Mouse (Mus musculus): ENCODE data around the gene AC109138.7. TPM values are rescaled to one million over a fixed set of nuclear protein-coding genes. Genes with fewer than 3 reads are reported as not detected.

The AC109138.7 gene
- polyA plus RNA-seq (2014; fragmentation: Illumina TruSeq; extraction: RNeasy Lipid Tissue Mini Kit (QIAGEN cat#74804); ENCODE audit: low read depth, low replicate concordance) = not detected

GRCm38 (mm10) chr19:4214071-4214770, at the start of gene AC109138.7, which contains the start of gene Clcf1:
Gene AC109138.7 (plus strand): TSS chr19:4214357.
Gene Clcf1 (plus strand): TSS chr19:4214238.

GRCm38 (mm10) chr19:4175368-4175947, 38.7 kb upstream of the AC109138.7 start, which contains the start of gene Carns1:
Gene Carns1 (minus strand): TSS chr19:4175479.

GRCm38 (mm10) chr19:4190831-4191334, 23.3 kb upstream of the AC109138.7 start, which contains the start of gene Tbc1d10c:
Gene Tbc1d10c (minus strand): TSS chr19:4191284.

GRCm38 (mm10) chr19:4191528-4192250, 22.5 kb upstream of the AC109138.7 start, which contains the start of gene Ppp1ca:
Gene Ppp1ca (plus strand): TSS chr19:4192065.

GRCm38 (mm10) chr19:4201291-4201909, 12.8 kb upstream of the AC109138.7 start, which contains the start of gene Rad9a:
Gene Rad9a (minus strand): TSS chr19:4201662.

GRCm38 (mm10) chr19:4231253-4232185, 17.4 kb downstream of the AC109138.7 start, which contains the start of gene Pold4:
Gene Pold4 (plus strand): TSS chr19:4231899.

GRCm38 (mm10) chr19:4268566-4269361, 54.6 kb downstream of the AC109138.7 start, which contains the start of gene Ssh3:
Gene Ssh3 (minus strand): TSS chr19:4269180.

Other genes starting within 250 kb of the AC109138.7 start
- gene Aldh3b2, start 242.0 kb upstream of the AC109138.7 start, polyA plus RNA-seq (2014; fragmentation: Illumina TruSeq; extraction: RNeasy Lipid Tissue Mini Kit (QIAGEN cat#74804); ENCODE audit: low read depth, low replicate concordance) = not detected
- gene Acy3, start 227.8 kb upstream of the AC109138.7 start, polyA plus RNA-seq (2014; fragmentation: Illumina TruSeq; extraction: RNeasy Lipid Tissue Mini Kit (QIAGEN cat#74804); ENCODE audit: low read depth, low replicate concordance) = 47.4 TPM
- gene Tbx10, start 221.6 kb upstream of the AC109138.7 start, polyA plus RNA-seq (2014; fragmentation: Illumina TruSeq; extraction: RNeasy Lipid Tissue Mini Kit (QIAGEN cat#74804); ENCODE audit: low read depth, low replicate concordance) = not detected
- 0.65 TPM for gene Nudt8, start 213.8 kb upstream of the AC109138.7 start, polyA plus RNA-seq (2014; fragmentation: Illumina TruSeq; extraction: RNeasy Lipid Tissue Mini Kit (QIAGEN cat#74804); ENCODE audit: low read depth, low replicate concordance)
- not detected for gene Gm49405, start 213.7 kb upstream of the AC109138.7 start, polyA plus RNA-seq (2014; fragmentation: Illumina TruSeq; extraction: RNeasy Lipid Tissue Mini Kit (QIAGEN cat#74804); ENCODE audit: low read depth, low replicate concordance)
- not detected for gene Doc2g, start 211.0 kb upstream of the AC109138.7 start, polyA plus RNA-seq (2014; fragmentation: Illumina TruSeq; extraction: RNeasy Lipid Tissue Mini Kit (QIAGEN cat#74804); ENCODE audit: low read depth, low replicate concordance)
- gene Ndufv1, start 201.6 kb upstream of the AC109138.7 start, polyA plus RNA-seq (2014; fragmentation: Illumina TruSeq; extraction: RNeasy Lipid Tissue Mini Kit (QIAGEN cat#74804); ENCODE audit: low read depth, low replicate concordance) = 9.9 TPM
- 14.6 TPM for gene Gstp1, start 176.4 kb upstream of the AC109138.7 start, polyA plus RNA-seq (2014; fragmentation: Illumina TruSeq; extraction: RNeasy Lipid Tissue Mini Kit (QIAGEN cat#74804); ENCODE audit: low read depth, low replicate concordance)
- gene Gstp2, start 168.3 kb upstream of the AC109138.7 start, polyA plus RNA-seq (2014; fragmentation: Illumina TruSeq; extraction: RNeasy Lipid Tissue Mini Kit (QIAGEN cat#74804); ENCODE audit: low read depth, low replicate concordance) = 10.1 TPM
- gene Gstp3, start 154.8 kb upstream of the AC109138.7 start, polyA plus RNA-seq (2014; fragmentation: Illumina TruSeq; extraction: RNeasy Lipid Tissue Mini Kit (QIAGEN cat#74804); ENCODE audit: low read depth, low replicate concordance) = not detected
- gene Cabp2, start 132.8 kb upstream of the AC109138.7 start, polyA plus RNA-seq (2014; fragmentation: Illumina TruSeq; extraction: RNeasy Lipid Tissue Mini Kit (QIAGEN cat#74804); ENCODE audit: low read depth, low replicate concordance) = not detected
- gene Cdk2ap2, start 117.2 kb upstream of the AC109138.7 start, polyA plus RNA-seq (2014; fragmentation: Illumina TruSeq; extraction: RNeasy Lipid Tissue Mini Kit (QIAGEN cat#74804); ENCODE audit: low read depth, low replicate concordance) = 0.73 TPM
- gene Pitpnm1, start 114.4 kb upstream of the AC109138.7 start, polyA plus RNA-seq (2014; fragmentation: Illumina TruSeq; extraction: RNeasy Lipid Tissue Mini Kit (QIAGEN cat#74804); ENCODE audit: low read depth, low replicate concordance) = 0.20 TPM
- gene Aip, start 88.5 kb upstream of the AC109138.7 start, polyA plus RNA-seq (2014; fragmentation: Illumina TruSeq; extraction: RNeasy Lipid Tissue Mini Kit (QIAGEN cat#74804); ENCODE audit: low read depth, low replicate concordance) = 1.3 TPM
- gene Gpr152, start 74.6 kb upstream of the AC109138.7 start, polyA plus RNA-seq (2014; fragmentation: Illumina TruSeq; extraction: RNeasy Lipid Tissue Mini Kit (QIAGEN cat#74804); ENCODE audit: low read depth, low replicate concordance) = not detected
- not detected for gene Cabp4, start 70.3 kb upstream of the AC109138.7 start, polyA plus RNA-seq (2014; fragmentation: Illumina TruSeq; extraction: RNeasy Lipid Tissue Mini Kit (QIAGEN cat#74804); ENCODE audit: low read depth, low replicate concordance)
- gene Coro1b, start 65.7 kb upstream of the AC109138.7 start, polyA plus RNA-seq (2014; fragmentation: Illumina TruSeq; extraction: RNeasy Lipid Tissue Mini Kit (QIAGEN cat#74804); ENCODE audit: low read depth, low replicate concordance) = 9.0 TPM
- 2.3 TPM for gene Ptprcap, start 60.8 kb upstream of the AC109138.7 start, polyA plus RNA-seq (2014; fragmentation: Illumina TruSeq; extraction: RNeasy Lipid Tissue Mini Kit (QIAGEN cat#74804); ENCODE audit: low read depth, low replicate concordance)
- 2.2 TPM for gene Rps6kb2, start 51.0 kb upstream of the AC109138.7 start, polyA plus RNA-seq (2014; fragmentation: Illumina TruSeq; extraction: RNeasy Lipid Tissue Mini Kit (QIAGEN cat#74804); ENCODE audit: low read depth, low replicate concordance)
- gene Carns1, start 38.9 kb upstream of the AC109138.7 start, polyA plus RNA-seq (2014; fragmentation: Illumina TruSeq; extraction: RNeasy Lipid Tissue Mini Kit (QIAGEN cat#74804); ENCODE audit: low read depth, low replicate concordance) = 0.49 TPM
- not detected for gene Tbc1d10c, start 23.1 kb upstream of the AC109138.7 start, polyA plus RNA-seq (2014; fragmentation: Illumina TruSeq; extraction: RNeasy Lipid Tissue Mini Kit (QIAGEN cat#74804); ENCODE audit: low read depth, low replicate concordance)
- gene Ppp1ca, start 22.3 kb upstream of the AC109138.7 start, polyA plus RNA-seq (2014; fragmentation: Illumina TruSeq; extraction: RNeasy Lipid Tissue Mini Kit (QIAGEN cat#74804); ENCODE audit: low read depth, low replicate concordance) = 97.3 TPM
- 1.5 TPM for gene Rad9a, start 12.7 kb upstream of the AC109138.7 start, polyA plus RNA-seq (2014; fragmentation: Illumina TruSeq; extraction: RNeasy Lipid Tissue Mini Kit (QIAGEN cat#74804); ENCODE audit: low read depth, low replicate concordance)
- 0.16 TPM for gene Clcf1, start 119 bp upstream of the AC109138.7 start, polyA plus RNA-seq (2014; fragmentation: Illumina TruSeq; extraction: RNeasy Lipid Tissue Mini Kit (QIAGEN cat#74804); ENCODE audit: low read depth, low replicate concordance)
- gene Pold4, start 17.5 kb downstream of the AC109138.7 start, polyA plus RNA-seq (2014; fragmentation: Illumina TruSeq; extraction: RNeasy Lipid Tissue Mini Kit (QIAGEN cat#74804); ENCODE audit: low read depth, low replicate concordance) = not detected
- 1.7 TPM for gene Ssh3, start 54.8 kb downstream of the AC109138.7 start, polyA plus RNA-seq (2014; fragmentation: Illumina TruSeq; extraction: RNeasy Lipid Tissue Mini Kit (QIAGEN cat#74804); ENCODE audit: low read depth, low replicate concordance)
- not detected for gene Ankrd13d, start 68.8 kb downstream of the AC109138.7 start, polyA plus RNA-seq (2014; fragmentation: Illumina TruSeq; extraction: RNeasy Lipid Tissue Mini Kit (QIAGEN cat#74804); ENCODE audit: low read depth, low replicate concordance)
- gene Grk2, start 91.9 kb downstream of the AC109138.7 start, polyA plus RNA-seq (2014; fragmentation: Illumina TruSeq; extraction: RNeasy Lipid Tissue Mini Kit (QIAGEN cat#74804); ENCODE audit: low read depth, low replicate concordance) = 11.2 TPM
- gene Kdm2a, start 183.9 kb downstream of the AC109138.7 start, polyA plus RNA-seq (2014; fragmentation: Illumina TruSeq; extraction: RNeasy Lipid Tissue Mini Kit (QIAGEN cat#74804); ENCODE audit: low read depth, low replicate concordance) = 50.5 TPM
- gene Rhod, start 225.1 kb downstream of the AC109138.7 start, polyA plus RNA-seq (2014; fragmentation: Illumina TruSeq; extraction: RNeasy Lipid Tissue Mini Kit (QIAGEN cat#74804); ENCODE audit: low read depth, low replicate concordance) = 3.3 TPM